Mouse (Mus musculus) MEL (cell line): ENCODE measurements at regions not wholly inside any gene's neighbourhood (a gene's known extent, or its start where the extent isn't known, plus 50 kb on each side); places are given as distances from the start of the nearest gene placed in this dataset.

Experiments
- DNase-seq: peaks from one replicate; pipeline ENCODE4 v3.0.0; 2011; ENCODE audit warnings: low read depth, low spot score
- H3K27ac ChIP-seq: 2 replicates; pipeline ENCODE4 v1.5.1; 2012; ENCODE audit warnings: low read depth, mild to moderate bottlenecking, control low read depth, low read length, moderate library complexity; ENCODE audit not compliant: control insufficient read depth
- H3K27me3 ChIP-seq, 2 experiments: fragments of 150-350 bp in 1 of 2; sonication (generic) in 1 of 2; 2 replicates each; pipeline ENCODE4 v1.6.1; 2012; ENCODE audit warnings: low read length in 2 of 2, mild to moderate bottlenecking in 2 of 2, improper control_type of control experiment in 1 of 2, moderate library complexity in 1 of 2; ENCODE audit not compliant: insufficient read depth in 2 of 2, control insufficient read depth in 1 of 2
- H3K36me3 ChIP-seq, 2 experiments: 2 replicates each; pipeline ENCODE4 v1.6.1; 2012 to 2014; ENCODE audit warnings: low read length in 2 of 2, improper control_type of control experiment in 1 of 2, inconsistent platforms in 1 of 2, mild to moderate bottlenecking in 1 of 2; ENCODE audit not compliant: insufficient read depth in 2 of 2, control insufficient read depth in 1 of 2
- H3K4me1 ChIP-seq, 2 experiments: fragments of 150-350 bp in 1 of 2; sonication (generic) in 1 of 2; 2 replicates each; pipeline ENCODE4 v1.6.1; 2012; ENCODE audit warnings: low read length in 2 of 2, improper control_type of control experiment in 1 of 2, mild to moderate bottlenecking in 1 of 2; ENCODE audit not compliant: insufficient read depth in 2 of 2, control insufficient read depth in 1 of 2
- H3K4me3 ChIP-seq, 2 experiments: fragments of 150-350 bp in 1 of 2; sonication (generic) in 1 of 2; 2 replicates each; pipeline ENCODE4 v1.5.1; 2012; ENCODE audit warnings: low read depth in 2 of 2, low read length in 2 of 2, mild to moderate bottlenecking in 2 of 2, moderate library complexity in 2 of 2, control low read depth in 1 of 2, improper control_type of control experiment in 1 of 2; ENCODE audit not compliant: control insufficient read depth in 1 of 2, insufficient read depth in 1 of 2
- H3K79me2 ChIP-seq: 2 replicates; pipeline ENCODE4 v1.6.1; 2012; ENCODE audit warnings: mild to moderate bottlenecking, low read length, moderate library complexity; ENCODE audit not compliant: control insufficient read depth, poor library complexity, insufficient read depth
- H3K9ac ChIP-seq: 2 replicates; pipeline ENCODE4 v1.6.1; 2012; ENCODE audit warnings: low read depth, mild to moderate bottlenecking, control low read depth, low read length, moderate library complexity; ENCODE audit not compliant: control insufficient read depth, poor library complexity, severe bottlenecking
- H3K9me3 ChIP-seq: fragments of 150-350 bp; sonication (generic); replicated peaks from 2 replicates; pipeline ENCODE4 v1.6.1; 2012; ENCODE audit warnings: mild to moderate bottlenecking, low read length, improper control_type of control experiment, moderate library complexity; ENCODE audit not compliant: insufficient read depth
- CHD1 ChIP-seq: IDR thresholded peaks from 2 replicates; pipeline ENCODE4 v1.6.1; 2012; ENCODE audit warnings: low read depth, mild to moderate bottlenecking, inconsistent platforms, low read length, improper control_type of control experiment
- CHD2 ChIP-seq: IDR thresholded peaks from 2 replicates; pipeline ENCODE4 v1.6.1; 2011; ENCODE audit warnings: low read length, improper control_type of control experiment
- E2F4 ChIP-seq: IDR thresholded peaks from 2 replicates; pipeline ENCODE4 v1.6.1; 2011; ENCODE audit warnings: low read depth, low read length, improper control_type of control experiment, borderline replicate concordance
- ELF1 ChIP-seq: IDR thresholded peaks from 2 replicates; pipeline ENCODE4 v1.6.1; 2014; ENCODE audit warnings: low read depth, mild to moderate bottlenecking, inconsistent platforms, low read length, improper control_type of control experiment, moderate library complexity
- EP300 ChIP-seq, 2 experiments: IDR thresholded peaks; 2 replicates each; pipeline ENCODE4 v1.6.1; 2011; ENCODE audit warnings: improper control_type of control experiment in 2 of 2, low read length in 2 of 2, low read depth in 1 of 2, mild to moderate bottlenecking in 1 of 2
- GABPA ChIP-seq: IDR thresholded peaks from 2 replicates; pipeline ENCODE4 v1.6.1; 2012; ENCODE audit warnings: low read depth, mild to moderate bottlenecking, inconsistent platforms, low read length, improper control_type of control experiment, moderate library complexity
- GATA1 ChIP-seq: IDR thresholded peaks from 2 replicates; pipeline ENCODE4 v1.6.1; 2011; ENCODE audit warnings: low read depth, low read length, improper control_type of control experiment
- KAT2A ChIP-seq: conservative IDR thresholded peaks from 2 replicates; pipeline ENCODE4 v1.6.1; 2012; ENCODE audit warnings: low read depth, low read length, improper control_type of control experiment, inconsistent platforms
- MEF2A ChIP-seq: IDR thresholded peaks from 2 replicates; pipeline ENCODE4 v1.6.1; 2014; ENCODE audit warnings: low read depth, mild to moderate bottlenecking, inconsistent platforms, low read length, improper control_type of control experiment; ENCODE audit not compliant: poor library complexity, insufficient replicate concordance, severe bottlenecking; ENCODE audit errors: extremely low read depth
- MXI1 ChIP-seq: IDR thresholded peaks from 2 replicates; pipeline ENCODE4 v1.6.1; 2011; ENCODE audit warnings: mild to moderate bottlenecking, low read depth, low read length, improper control_type of control experiment
- MYC ChIP-seq: IDR thresholded peaks from 2 replicates; pipeline ENCODE4 v1.6.1; 2011; ENCODE audit warnings: low read depth, mild to moderate bottlenecking, low read length, improper control_type of control experiment, moderate library complexity
- NELFE ChIP-seq: IDR thresholded peaks from 2 replicates; pipeline ENCODE4 v1.6.1; 2011; ENCODE audit warnings: low read depth, low read length, improper control_type of control experiment
- NRF1 ChIP-seq: IDR thresholded peaks from 2 replicates; pipeline ENCODE4 v1.6.1; 2014; ENCODE audit warnings: low read depth, mild to moderate bottlenecking, inconsistent platforms, low read length, improper control_type of control experiment, moderate library complexity; ENCODE audit not compliant: poor library complexity, insufficient read depth, severe bottlenecking
- RCOR1 ChIP-seq: IDR thresholded peaks from 2 replicates; pipeline ENCODE4 v1.6.1; 2012; ENCODE audit warnings: low read depth, mild to moderate bottlenecking, inconsistent platforms, low read length, improper control_type of control experiment
- SMC3 ChIP-seq: IDR thresholded peaks from 2 replicates; pipeline ENCODE4 v1.6.1; 2011; ENCODE audit warnings: low read depth, low read length, improper control_type of control experiment
- TAL1 ChIP-seq: IDR thresholded peaks from 2 replicates; pipeline ENCODE4 v1.6.1; 2012; ENCODE audit warnings: mild to moderate bottlenecking, inconsistent platforms, low read length, moderate library complexity, mixed read lengths
- ZKSCAN1 ChIP-seq: IDR thresholded peaks from 2 replicates; pipeline ENCODE4 v1.6.1; 2012; ENCODE audit warnings: low read depth, mild to moderate bottlenecking, inconsistent platforms, low read length, improper control_type of control experiment, moderate library complexity
- ZNF384 ChIP-seq: IDR thresholded peaks from 2 replicates; pipeline ENCODE4 v1.6.1; 2012; ENCODE audit warnings: low read depth, mild to moderate bottlenecking, inconsistent platforms, low read length, improper control_type of control experiment

DNA sequence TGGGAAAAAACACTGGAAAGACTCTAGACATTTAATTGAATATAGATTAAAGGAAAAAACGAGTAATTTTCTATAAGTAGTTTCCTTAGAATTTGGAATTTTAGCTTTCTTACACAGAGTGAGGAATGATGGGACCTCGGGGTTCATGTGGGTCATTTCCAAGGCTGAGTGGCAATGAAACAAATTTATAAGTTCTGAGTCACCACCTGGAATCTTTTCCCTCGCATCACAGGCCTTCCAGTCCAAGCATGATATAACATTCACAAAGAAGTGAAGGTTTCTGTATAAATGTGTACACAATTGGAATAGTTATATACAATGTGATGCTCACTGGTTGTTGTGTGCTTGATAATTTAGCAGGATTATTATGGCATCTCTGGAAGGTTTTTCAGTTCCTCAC is 227.3 kb downstream of the Fat4 start:
- H3K4me1 ChIP-seq = no peaks in the 10 kb centered on the region
- H3K9me3 ChIP-seq = no peaks in the 10 kb centered on the region
- H3K27ac ChIP-seq = no peak overlapping the region
- no peak overlapping the region for H3K4me3 ChIP-seq
- no peak overlapping the region for H3K9ac ChIP-seq
- no peak for DNase-seq
- H3K27me3 ChIP-seq = no peaks in the 10 kb centered on the region
- H3K79me2 ChIP-seq = no peaks in the 10 kb centered on the region
- H3K36me3 ChIP-seq = no peaks in the 10 kb centered on the region
- TF ChIP-seq SMC3 = no peak
- TF ChIP-seq GABPA = no peak
- TF ChIP-seq E2F4 = no peak
- no peak for TF ChIP-seq TAL1
- TF ChIP-seq GATA1 = no peak
- TF ChIP-seq NRF1 = no peak

DNA sequence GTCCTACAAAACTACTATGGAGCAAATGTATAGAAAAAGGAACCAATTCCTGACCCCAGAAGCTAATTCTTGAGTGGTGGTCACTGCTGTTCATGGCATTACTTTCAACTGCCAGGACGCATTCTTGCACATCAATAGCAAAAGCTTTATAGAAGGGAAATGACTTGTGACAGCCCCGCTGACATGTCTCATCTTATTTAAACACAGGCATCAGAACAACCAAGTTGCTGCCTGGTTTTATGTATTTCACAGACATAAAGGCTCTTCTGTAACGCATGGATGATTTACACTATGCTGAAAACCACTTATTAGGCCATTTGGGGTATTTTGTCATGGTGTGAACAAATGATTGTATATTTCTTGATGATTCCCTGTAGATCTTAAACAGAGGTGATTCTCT is 228.1 kb downstream of the Fat4 start:
- H3K4me1 ChIP-seq = no peaks in the 10 kb centered on the region
- no peak overlapping the region for H3K4me3 ChIP-seq
- H3K9ac ChIP-seq = no peak overlapping the region
- no peaks in the 10 kb centered on the region for H3K36me3 ChIP-seq
- no peaks in the 10 kb centered on the region for H3K9me3 ChIP-seq
- DNase-seq = no peak
- TF ChIP-seq CHD1 (no peak), ELF1 (no peak), MEF2A (no peak), RCOR1 (no peak), ZNF384 (no peak), SMC3 (no peak), MXI1 (no peak), NELFE (no peak), KAT2A (no peak), ZKSCAN1 (no peak), EP300 (IDR thresholded peaks at IDR 0.05; ENCODE audit: low read depth in 1 of 2, low read length in 2 of 2) (no peak), NRF1 (no peak), CHD2 (no peak), MYC (no peak)
- no peaks in the 10 kb centered on the region for H3K79me2 ChIP-seq
- H3K27ac ChIP-seq = no peak overlapping the region
- no peaks in the 10 kb centered on the region for H3K27me3 ChIP-seq
